Mouse (Mus musculus) ovary, postnatal 14 days (tissue): Measurements from ENCODE around the gene Vps26a.
A peak's percentile ranks its signal among the peaks of the same experiment; 100 is the strongest.
"Not testable (repeated sequence)": the region's sequence is repeated elsewhere in the genome, so short reads cannot be mapped to it uniquely, and the experiment has no call there.

ENCODE experiments used
- DNase-seq: peaks from one replicate; pipeline ENCODE4 v3.0.0; 2022; ENCODE audit warnings: low spot score

The Vps26a gene

GRCm38 (mm10) chr10:62500916-62501615 is 14.5 kb upstream of the Vps26a start:
- no peak for DNase-seq

- peak; percentile 60 for DNase-seq
Observed at GRCm38 (mm10) chr10:62500088-62500915, 13.7 kb upstream of the Vps26a start.

- not testable (repeated sequence) for DNase-seq
Observed at GRCm38 (mm10) chr10:62491681-62492080, 5.1 kb upstream of the Vps26a start.

GRCm38 (mm10) chr10:62488266-62488665 is 1.7 kb upstream of the Vps26a start:
- DNase-seq: no peak

- DNase-seq: no peak
Observed at GRCm38 (mm10) chr10:62485878-62486582, 575 bp downstream of the Vps26a start.

- DNase-seq: no peak
Observed at GRCm38 (mm10) chr10:62481108-62481852, 5.3 kb downstream of the Vps26a start.

- DNase-seq: no peak
Observed at GRCm38 (mm10) chr10:62476980-62477379, 9.6 kb downstream of the Vps26a start.

GRCm38 (mm10) chr10:62474944-62475343 is 11.7 kb downstream of the Vps26a start:
- no peak for DNase-seq

GRCm38 (mm10) chr10:62471105-62471504 is 15.5 kb downstream of the Vps26a start:
- no peak for DNase-seq

GRCm38 (mm10) chr10:62469736-62470135 is 16.9 kb downstream of the Vps26a start:
- no peak for DNase-seq

- no peak for DNase-seq
Observed at GRCm38 (mm10) chr10:62461321-62461720, 25.3 kb downstream of the Vps26a start.

- not testable (repeated sequence) for DNase-seq
Observed at GRCm38 (mm10) chr10:62452001-62452400, 34.6 kb downstream of the Vps26a start.

GRCm38 (mm10) chr10:62450280-62450640 is 36.3 kb downstream of the Vps26a start:
- DNase-seq: no peak

GRCm38 (mm10) chr10:62449364-62450279 is 37.0 kb downstream of the Vps26a start, which contains the start of the genes 4930507D05Rik and Supv3l1:
4930507D05Rik (plus strand) TSS chr10:62449489.
Supv3l1 (minus strand) TSS chr10:62449738.
- DNase-seq: peak; percentile 97

GRCm38 (mm10) chr10:62430427-62430826 is 56.2 kb downstream of the Vps26a start:
- no peak for DNase-seq

GRCm38 (mm10) chr10:62425081-62425871 is 61.3 kb downstream of the Vps26a start:
- DNase-seq: no peak

- no peak for DNase-seq
Observed at GRCm38 (mm10) chr10:62422255-62422654, 64.3 kb downstream of the Vps26a start, which contains the start of gene Hkdc1. Hkdc1 (minus strand) TSS chr10:62422491.

GRCm38 (mm10) chr10:62421127-62421526 is 65.5 kb downstream of the Vps26a start:
- DNase-seq: no peak

GRCm38 (mm10) chr10:62420399-62420798 is 66.2 kb downstream of the Vps26a start:
- DNase-seq: no peak

GRCm38 (mm10) chr10:62419422-62419821 is 67.2 kb downstream of the Vps26a start:
- DNase-seq: no peak
